Mouse (Mus musculus) C2C12 (cell line): ENCODE results near the gene Ppard.

ENCODE experiments used
- CTCF ChIP-seq: IDR thresholded peaks from one replicate; pipeline ENCODE4 v1.5.1; 2011; ENCODE audit not compliant: control insufficient read depth, insufficient read depth, insufficient read length
- USF1 ChIP-seq: IDR thresholded peaks from one replicate; pipeline ENCODE4 v1.6.1; 2011; ENCODE audit warnings: low read depth, mild to moderate bottlenecking, control low read depth, moderate library complexity

DNA sequence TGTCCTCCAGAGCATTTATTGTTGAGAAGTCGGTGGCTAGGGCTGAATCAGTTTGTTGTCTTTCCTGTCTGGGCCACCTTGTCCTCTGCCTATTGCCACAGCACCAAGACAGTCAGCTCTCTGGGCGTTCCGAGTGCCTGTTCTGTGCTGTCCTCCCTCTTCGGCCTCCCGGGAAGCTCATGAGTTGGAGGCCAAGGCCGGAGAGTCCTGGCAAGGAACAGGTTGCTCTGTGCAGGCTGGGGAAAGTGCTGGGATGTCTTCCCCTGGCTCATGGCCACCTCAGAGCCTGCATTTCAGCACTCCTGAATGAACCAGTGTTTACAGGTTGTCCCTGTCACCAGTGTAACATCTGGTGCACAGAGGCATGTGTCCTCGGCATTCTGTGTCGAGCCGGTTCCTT is 39.8 kb downstream of the Ppard start:
- no peak for TF ChIP-seq CTCF
- TF ChIP-seq USF1, result no peak
